8 mouse cellular contexts compared by ENCODE assay signal in genomic region chr9:57835841-57836514, GRCm38 (mm10). TPM values are rescaled to one million over a fixed set of nuclear protein-coding genes. Genes with fewer than 3 reads are reported as not detected.
DNase-seq lines count a peak whose midpoint lies in the region; ATAC-seq and TF ChIP-seq lines count a peak whose summit lies in the region.

No protein-coding gene starts in this region.

- no peak; the same call in 1 of the 2 replicates for ATAC-seq in forebrain, embryonic 12.5 days (ENCODE audit: low FRiP score)
- no peak for ATAC-seq in liver, embryonic 13.5 days (ENCODE audit: low read depth)

- H3K4me1 ChIP-seq in heart, adult 2 months (ENCODE audit: control insufficient read depth, insufficient read depth, low read length): peaks cover 4% of the 10 kb centered on the region
- peaks cover 0 to 22% of the 10 kb centered on the region in 2 experiments; a peak in 2 of 4 replicates for H3K4me1 ChIP-seq in CH12.LX (ENCODE audit: control insufficient read depth in 1 of 2, insufficient read depth in 2 of 2)
- peaks cover 51% of the 10 kb centered on the region for H3K4me1 ChIP-seq in forebrain, embryonic 12.5 days
- peaks cover 76% of the 10 kb centered on the region for H3K4me1 ChIP-seq in liver, embryonic 13.5 days (replicated peaks)

- peak in 1 of 2 experiments; percentile 30 for DNase-seq in heart, adult 2 months
- no peak for DNase-seq in heart, adult 11 months
- no peak for DNase-seq in CH12.LX (ENCODE audit: extremely low read depth)
- no peak for DNase-seq in liver, embryonic 13.5 days
- DNase-seq in layer of hippocampus, adult 9-11 months: no peak
- DNase-seq in adrenal gland, adult 18-20 months (ENCODE audit: low spot score in 2 of 2): no peak
- no peak for DNase-seq in thymus, postnatal 4 days

- H3K27me3 ChIP-seq in heart, adult 2 months (ENCODE audit: control insufficient read depth, insufficient read depth, low read length): no peaks in the 10 kb centered on the region
- no peaks in the 10 kb centered on the region for H3K27me3 ChIP-seq in CH12.LX (replicated peaks)
- peaks cover 13% of the 10 kb centered on the region for H3K27me3 ChIP-seq in forebrain, embryonic 12.5 days
- H3K27me3 ChIP-seq in liver, embryonic 13.5 days: no peaks in the 10 kb centered on the region

- peak overlapping the region; percentile 84 for H3K4me3 ChIP-seq in heart, adult 2 months
- H3K4me3 ChIP-seq in CH12.LX (replicated peaks in 1 of 3; ENCODE audit: low read depth in 2 of 3, low read length in 2 of 3, poor library complexity in 1 of 3): peak overlapping the region; percentile 83 to 94 (median 86)
- peak overlapping the region; percentile 80 for H3K4me3 ChIP-seq in forebrain, embryonic 12.5 days (replicated peaks)
- peak overlapping the region; percentile 94 for H3K4me3 ChIP-seq in liver, embryonic 13.5 days (replicated peaks)

- TF ChIP-seq POLR2A in heart, adult 2 months (IDR thresholded peaks at IDR 0.05; ENCODE audit: insufficient read depth, low read depth, low read length): no peak
- TF ChIP-seq POLR2A in CH12.LX (IDR thresholded peaks at IDR 0.05; ENCODE audit: low read depth, low read length): no peak

- in situ Hi-C loops in CH12.LX (cut with MboI; ENCODE audit: low pct_ligation_motif_present, low pct_unique_long_range_greater_than_20kb, low sequenced_read_pairs): no loop called here

- no peaks in the 10 kb centered on the region for H3K9me3 ChIP-seq in CH12.LX (replicated peaks; ENCODE audit: low read length)
- H3K9me3 ChIP-seq in forebrain, embryonic 12.5 days: no peaks in the 10 kb centered on the region
- H3K9me3 ChIP-seq in liver, embryonic 13.5 days (replicated peaks): no peaks in the 10 kb centered on the region

- H3K9ac ChIP-seq in heart, adult 2 months (ENCODE audit: low read depth, low read length): peak overlapping the region; percentile 97
- peak overlapping the region; percentile 95 for H3K9ac ChIP-seq in CH12.LX (ENCODE audit: insufficient read depth, low read depth)
- H3K9ac ChIP-seq in forebrain, embryonic 12.5 days: peak overlapping the region; percentile 82
- H3K9ac ChIP-seq in liver, embryonic 13.5 days: peak overlapping the region; percentile 96

- peak overlapping the region; percentile 77 for H3K27ac ChIP-seq in heart, adult 2 months
- H3K27ac ChIP-seq in CH12.LX (ENCODE audit: insufficient read depth, low read depth): peak overlapping the region; percentile 73
- peak overlapping the region; percentile 85 for H3K27ac ChIP-seq in forebrain, embryonic 12.5 days
- H3K27ac ChIP-seq in liver, embryonic 13.5 days: peak overlapping the region; percentile 85

- no peak for TF ChIP-seq CTCF in heart, adult 2 months (IDR thresholded peaks at IDR 0.05)
- no peak for TF ChIP-seq CTCF in CH12.LX (conservative IDR thresholded peaks at IDR 0.05 in 1 of 2, IDR thresholded peaks at IDR 0.05 in 1 of 2; ENCODE audit: low read depth in 2 of 2, low read length in 2 of 2)

- TF ChIP-seq RAD21 in CH12.LX (IDR thresholded peaks at IDR 0.05; ENCODE audit: low read depth, low read length): no peak

- intact Hi-C loops in heart, adult 2 months (cut with DNase I): loop anchor here (2.0 to 10.0 kb wide), 3 partner anchors 71 to 761 kb away; partner anchors contain the start of genes Clk3, Sin3a and Ubl7

- H3K4me2 ChIP-seq in CH12.LX (ENCODE audit: insufficient read depth, low read depth, poor library complexity, severe bottlenecking): peak overlapping the region; percentile 76; the same call in 1 of the 2 replicates
- peak overlapping the region; percentile 68 for H3K4me2 ChIP-seq in forebrain, embryonic 12.5 days
- peak overlapping the region; percentile 90 for H3K4me2 ChIP-seq in liver, embryonic 13.5 days

- H3K36me3 ChIP-seq in heart, adult 2 months (ENCODE audit: control insufficient read depth, insufficient read depth, low read length): peaks cover 3% of the 10 kb centered on the region; the same call in 1 of the 2 replicates
- H3K36me3 ChIP-seq in CH12.LX (replicated peaks in 1 of 2; ENCODE audit: control insufficient read depth in 1 of 2, insufficient read depth in 1 of 2, low read length in 1 of 2): peaks cover 5 to 22% of the 10 kb centered on the region in 2 experiments
- peaks cover 7% of the 10 kb centered on the region; the same call in 1 of the 2 replicates for H3K36me3 ChIP-seq in forebrain, embryonic 12.5 days (replicated peaks)
- H3K36me3 ChIP-seq in liver, embryonic 13.5 days: peaks cover 7% of the 10 kb centered on the region

- no peaks in the 10 kb centered on the region for H3K79me2 ChIP-seq in heart, adult 2 months (replicated peaks; ENCODE audit: control insufficient read depth, insufficient read depth, low read length)
- H3K79me2 ChIP-seq in CH12.LX (replicated peaks; ENCODE audit: control insufficient read depth, extremely low read depth, insufficient read depth, poor library complexity, severe bottlenecking): peaks cover 51% of the 10 kb centered on the region

- 4% methylated on average over 22 of the region's 22 CpGs for WGBS in heart, adult 2 months
- WGBS in forebrain, embryonic 12.5 days: under 1% methylated on average over 22 of the region's 22 CpGs
- WGBS in liver, embryonic 13.5 days (ENCODE audit: insufficient replicate concordance): 1% methylated on average over 22 of the region's 22 CpGs

- no peak for TF ChIP-seq EP300 in heart, adult 2 months (IDR thresholded peaks at IDR 0.05; ENCODE audit: insufficient read depth, low read depth, low read length)
- no peak for TF ChIP-seq EP300 in CH12.LX (IDR thresholded peaks at IDR 0.05; ENCODE audit: low read length)

- dilution Hi-C loops in CH12.LX (cut with MboI; ENCODE audit: extremely low pct_ligation_motif_present, extremely low pct_unique_long_range_greater_than_20kb, low sequenced_read_pairs): no loop called here

TF ChIP-seq in CH12.LX, 34 proteins besides CTCF, POLR2A, EP300 and RAD21:
- TF ChIP-seq JUN (IDR thresholded peaks at IDR 0.05; ENCODE audit: insufficient read depth, low read depth, low read length) (no peak), ZC3H11A (IDR thresholded peaks at IDR 0.05; ENCODE audit: low read depth, low read length) (no peak), TBP (conservative IDR thresholded peaks at IDR 0.05; ENCODE audit: low read depth, low read length) (peak; percentile 47; the same call in 1 of the 2 replicates), BHLHE40 (IDR thresholded peaks at IDR 0.05; ENCODE audit: low read depth, low read length) (no peak), ELF1 (IDR thresholded peaks at IDR 0.05; ENCODE audit: low read depth, low read length) (no peak), MAZ (IDR thresholded peaks at IDR 0.05; ENCODE audit: low read depth, low read length) (no peak), E2F4 (IDR thresholded peaks at IDR 0.05; ENCODE audit: insufficient replicate concordance, low read depth, low read length) (no peak), MXI1 (IDR thresholded peaks at IDR 0.05; ENCODE audit: low read depth, low read length) (peak; percentile 8; the same call in 1 of the 2 replicates), CHD2 (IDR thresholded peaks at IDR 0.05; ENCODE audit: low read length) (no peak), UBTF (IDR thresholded peaks at IDR 0.05; ENCODE audit: low read depth, low read length) (no peak; the same call in 1 of the 2 replicates), ZNF384 (IDR thresholded peaks at IDR 0.05; ENCODE audit: low read depth, low read length) (no peak), ZKSCAN1 (IDR thresholded peaks at IDR 0.05; ENCODE audit: borderline replicate concordance, low read depth, low read length) (no peak), MYC (IDR thresholded peaks at IDR 0.05; ENCODE audit: low read depth, low read length) (no peak), POLR2AphosphoS2 (IDR thresholded peaks at IDR 0.05; ENCODE audit: low read depth, low read length) (no peak), USF1 (IDR thresholded peaks at IDR 0.05; ENCODE audit: low read depth, low read length) (no peak), RCOR1 (conservative IDR thresholded peaks at IDR 0.05; ENCODE audit: low read depth, low read length) (peak; percentile 17; the same call in 1 of the 2 replicates), IRF4 (IDR thresholded peaks at IDR 0.05; ENCODE audit: low read depth, low read length) (no peak)

RNA-seq across cellular contexts. Expression of gene Arid3b, which starts 0.6 kb away (rescaled TPM):
- total RNA-seq in heart, adult 2 months (2021): 1 to 10 TPM; 4.0 to 4.6 TPM
- 3.6 and 3.8 TPM in 2 replicates for polyA plus RNA-seq in heart, adult 2 months (2012; rRNA removed)
- total RNA-seq in CH12.LX (2012; rRNA removed) (33.4 and 33.8 TPM in 2 replicates), CH12.LX (2014; rRNA removed) (14.2 and 16.7 TPM in 2 replicates)
- 75.9 and 105 TPM in 2 replicates for polyA plus RNA-seq in CH12.LX (2012; ENCODE audit: insufficient read length, low read depth)
- polyA plus RNA-seq in forebrain, embryonic 12.5 days (2016; fragmentation: Nextera tagmentation; extraction: Ambion mirVana): 20.3 and 20.6 TPM in 2 replicates
- polyA plus RNA-seq in liver, embryonic 13.5 days (2015; fragmentation: Nextera tagmentation; extraction: Ambion mirVana): 9.7 and 11.7 TPM in 2 replicates
- total RNA-seq in adrenal gland, adult 18-20 months (2021): 1 to 10 TPM; 5.4 to 7.1 TPM
